Mouse (Mus musculus): ENCODE measurements at regions not wholly inside any gene's neighbourhood (a gene's known extent, or its start where the extent isn't known, plus 50 kb on each side); places are given as distances from the start of the nearest gene placed in this dataset.
"Not testable (repeated sequence)": the region's sequence is repeated elsewhere in the genome, so short reads cannot be mapped to it uniquely, and the experiment has no call there.

DNA sequence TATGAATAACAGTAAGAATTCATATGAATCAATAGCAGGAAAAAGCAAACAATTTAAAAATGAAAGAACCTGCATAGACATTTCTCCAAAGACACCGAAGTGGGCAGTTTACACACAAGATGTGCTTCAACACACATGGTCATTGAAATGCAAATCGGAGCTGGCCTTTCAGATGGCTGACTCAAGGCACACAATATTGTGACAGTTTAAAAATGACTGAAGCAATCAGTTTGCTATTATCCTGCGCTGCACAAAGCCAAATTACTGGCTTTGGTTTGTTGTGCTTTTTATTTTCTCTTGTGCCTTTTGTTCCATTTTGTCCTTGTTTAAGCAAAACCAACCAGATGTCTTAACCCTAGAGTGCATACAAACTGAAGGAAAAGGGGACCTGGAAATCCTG is 449.4 kb downstream of the Cbln4 start:
- no peak for DNase-seq (ENCODE audit: low spot score in 2 of 2)

DNA sequence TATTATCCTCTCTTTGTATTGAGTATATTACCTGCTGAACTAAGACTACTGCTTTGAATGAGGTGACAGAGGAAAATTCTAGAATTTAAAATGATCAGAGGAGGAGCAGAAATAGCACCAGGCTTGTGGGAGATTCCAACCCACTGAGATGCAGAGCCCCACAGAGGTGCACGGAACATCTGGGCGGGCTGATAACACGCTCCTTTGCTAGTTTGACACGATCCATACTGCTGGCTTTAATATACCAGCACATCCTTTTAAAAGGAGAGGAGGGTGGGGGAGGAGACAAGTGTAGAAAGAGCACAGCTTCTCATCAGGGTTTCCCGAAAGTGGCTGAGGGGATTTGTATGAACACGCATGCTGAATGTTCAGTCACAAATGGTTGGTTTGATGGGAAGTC is 451.0 kb downstream of the Cbln4 start:
- DNase-seq (ENCODE audit: low spot score in 2 of 2) = no peak

DNA sequence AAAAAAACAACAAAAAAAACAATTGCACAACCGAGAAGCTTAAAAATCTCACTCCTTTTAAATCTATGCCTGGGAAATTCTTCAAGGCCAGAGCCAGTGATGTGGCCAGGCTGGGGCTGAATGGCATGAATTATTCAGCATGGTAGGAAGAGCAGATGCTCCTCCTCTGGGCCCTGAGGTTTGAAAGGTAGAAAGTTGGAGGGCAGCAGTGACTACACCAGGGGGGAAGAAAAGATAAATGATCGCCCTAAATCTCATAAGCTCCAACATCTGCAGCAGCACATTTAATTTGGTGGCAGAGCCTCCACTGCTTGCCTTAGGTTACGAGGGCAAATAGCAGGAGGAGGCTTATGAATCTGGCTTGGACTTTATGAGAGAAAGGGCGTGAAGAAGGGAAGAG is 455.1 kb downstream of the Cbln4 start:
- DNase-seq (ENCODE audit: low spot score in 2 of 2) = no peak

GRCm38 (mm10) chr2:171587635-171588034 is 455.6 kb downstream of the Cbln4 start:
- no peak for DNase-seq (ENCODE audit: low spot score in 2 of 2)

DNA sequence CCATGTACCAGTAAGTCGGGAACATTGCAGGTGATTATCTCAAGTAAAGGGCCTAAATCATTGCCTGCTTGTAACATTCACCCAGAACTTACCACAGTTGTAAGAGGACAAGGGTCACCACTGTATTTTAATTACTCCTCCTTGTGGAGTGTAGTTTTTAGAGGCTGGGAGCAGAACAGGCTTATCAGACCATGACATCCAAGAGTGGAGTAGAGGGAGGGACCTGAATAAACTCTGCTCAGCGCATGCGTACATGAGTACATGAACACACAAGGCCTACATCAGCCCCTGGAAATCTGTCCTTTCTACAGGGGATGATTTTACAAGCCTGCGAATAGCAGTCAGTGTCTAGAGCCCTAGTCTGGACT is 456.4 kb downstream of the Cbln4 start:
- DNase-seq (ENCODE audit: low spot score in 2 of 2) = no peak

DNA sequence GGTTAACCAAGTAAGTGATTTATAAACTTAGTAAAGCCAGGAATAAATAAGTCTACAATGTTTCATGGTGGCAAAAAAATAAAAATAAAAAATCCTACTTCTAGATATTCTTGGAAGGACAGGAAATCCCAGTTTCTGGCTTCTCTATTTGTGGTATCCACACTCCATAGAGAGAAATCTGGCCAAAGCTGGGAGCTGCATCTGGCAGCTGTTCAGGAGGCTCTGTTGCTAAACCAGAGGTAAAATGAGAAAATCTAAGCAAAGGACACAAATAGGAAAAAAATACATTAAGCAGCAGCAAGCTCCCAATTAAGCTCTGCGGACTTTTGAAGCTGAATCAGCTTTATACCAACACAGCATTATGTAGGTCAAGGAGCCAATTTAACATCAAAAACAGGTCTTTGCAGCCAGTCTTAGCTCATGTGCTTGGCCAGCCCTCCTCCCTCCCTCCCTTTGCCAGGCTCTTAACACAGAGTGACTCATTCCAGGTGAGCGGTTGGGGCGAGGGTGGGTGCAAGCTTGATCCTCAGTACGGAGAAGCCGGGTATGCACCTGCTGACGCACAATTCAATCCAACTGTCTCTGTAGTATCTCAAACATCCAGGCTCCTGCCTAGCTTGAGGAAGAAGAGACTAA is 456.9 kb downstream of the Cbln4 start:
- DNase-seq (ENCODE audit: low spot score in 2 of 2) = no peak

- no peak for DNase-seq (ENCODE audit: low spot score in 2 of 2)
Observed at GRCm38 (mm10) chr2:171574360-171574759, 468.9 kb downstream of the Cbln4 start.

DNA sequence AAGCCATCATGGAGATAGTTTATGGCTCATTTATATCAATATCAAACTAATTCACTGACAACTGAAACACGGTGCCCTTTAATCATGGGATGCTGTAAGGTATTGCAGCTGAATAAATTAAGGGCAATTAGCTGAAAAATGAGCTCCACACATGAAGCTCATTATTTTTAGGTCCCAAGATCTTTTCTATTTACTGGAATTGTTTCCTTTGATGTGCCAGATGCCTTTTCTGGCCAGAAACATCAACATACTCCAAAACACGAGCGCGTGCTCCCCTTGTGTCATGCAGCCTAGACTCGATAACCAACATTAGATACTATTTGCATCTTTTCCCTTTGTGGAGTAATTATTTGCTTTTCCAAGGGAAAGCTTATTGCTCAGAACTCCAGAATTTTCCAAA is 480.6 kb downstream of the Cbln4 start:
- no peak for DNase-seq (ENCODE audit: low spot score in 2 of 2)

DNA sequence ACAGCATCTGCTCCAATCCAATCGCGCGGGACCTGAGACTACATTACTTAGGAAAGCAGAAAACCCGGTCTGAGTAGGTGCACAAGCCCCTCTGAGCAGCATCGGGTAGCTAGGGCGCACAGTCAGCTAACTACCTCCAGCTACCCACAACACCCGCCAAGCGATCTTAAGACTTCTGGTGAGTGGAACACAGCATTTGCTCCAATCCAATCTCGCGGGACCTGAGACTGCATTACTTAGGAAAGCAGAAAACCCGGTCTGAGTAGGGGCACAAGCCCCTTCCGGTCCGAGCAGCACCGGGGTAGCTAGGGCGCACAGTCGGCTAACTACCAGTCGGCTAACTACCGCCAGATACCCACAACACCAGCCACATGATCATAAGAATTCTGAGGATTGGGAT is 500.5 kb downstream of the Cbln4 start:
- DNase-seq (ENCODE audit: low spot score in 2 of 2) = not testable (repeated sequence)

DNA sequence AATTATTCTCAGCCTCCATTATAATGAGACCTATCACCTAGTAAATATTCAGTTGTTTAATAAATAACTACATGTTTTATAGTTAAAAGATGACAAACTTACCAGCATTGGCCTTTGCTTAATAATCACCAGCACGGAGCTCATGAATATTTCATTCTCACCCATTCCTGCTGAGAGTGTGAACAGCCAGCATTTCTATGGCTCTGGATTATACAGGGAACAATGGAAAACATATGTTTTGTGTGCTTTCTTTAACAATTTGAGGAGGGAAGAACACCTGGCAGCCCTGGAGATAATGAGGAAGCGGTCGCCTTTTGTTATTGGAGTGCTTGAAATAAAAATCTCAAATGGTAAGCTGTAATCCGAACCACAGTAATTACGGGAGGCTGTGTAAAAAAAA is 528.4 kb downstream of the Cbln4 start:
- DNase-seq (ENCODE audit: low spot score in 2 of 2) = no peak

DNA sequence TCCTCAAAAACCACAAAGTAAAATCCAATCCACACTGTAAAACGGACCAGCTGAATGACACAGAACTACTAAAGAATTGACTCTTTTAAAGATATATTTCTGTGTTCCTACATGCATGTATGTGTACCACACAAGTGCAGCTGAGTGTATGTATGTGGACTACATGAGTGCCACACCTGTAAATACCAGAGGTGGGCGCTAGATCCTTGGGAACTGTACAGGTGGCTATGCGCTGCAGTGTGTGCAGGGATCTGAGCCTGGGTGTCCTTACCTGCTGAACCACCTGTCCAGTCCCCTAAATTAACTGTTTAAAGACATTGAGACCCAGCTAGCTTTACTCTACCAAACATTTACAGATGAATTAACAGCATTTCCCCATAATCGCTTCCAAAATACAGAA is 546.6 kb downstream of the Cbln4 start:
- DNase-seq (ENCODE audit: low spot score in 2 of 2) = no peak

DNA sequence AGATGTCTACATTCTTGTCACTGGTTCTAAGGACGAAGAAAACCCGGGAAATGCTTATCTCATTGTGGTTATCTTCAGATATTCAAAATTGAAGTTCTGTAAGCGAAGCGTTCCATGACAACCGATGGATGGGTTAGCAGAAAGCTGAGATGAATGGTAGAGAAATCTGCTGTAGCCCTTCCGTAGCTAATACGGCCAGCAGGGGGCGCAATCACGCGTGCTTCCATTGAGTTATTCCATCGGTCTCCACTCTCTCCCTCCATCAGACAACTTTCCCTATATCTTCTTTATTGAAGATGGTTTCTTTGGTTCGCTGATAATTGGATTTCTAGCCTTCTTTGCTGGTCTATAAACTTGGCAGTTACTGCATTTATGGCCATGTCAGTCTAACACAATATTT is 549.5 kb downstream of the Cbln4 start:
- DNase-seq (ENCODE audit: low spot score in 2 of 2) = no peak

DNA sequence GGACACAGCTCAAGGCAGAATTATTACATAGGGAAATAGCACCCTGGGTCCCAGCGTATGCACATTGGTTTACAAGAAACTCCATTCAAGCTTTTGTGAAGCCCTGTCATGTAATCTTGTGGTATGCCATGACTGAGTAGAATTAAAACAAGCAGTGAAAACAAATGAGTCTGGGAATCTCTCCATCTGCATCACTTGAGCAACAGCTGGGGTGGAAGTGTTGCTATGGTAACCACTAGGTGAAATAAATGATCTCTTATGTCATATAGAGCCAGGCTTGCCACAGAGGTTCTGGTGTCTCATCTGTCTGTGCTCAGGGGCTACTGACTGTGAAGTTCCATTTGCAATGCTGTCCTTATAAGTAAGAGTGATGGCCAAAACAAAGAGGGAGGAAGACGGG is 556.0 kb downstream of the Cbln4 start:
- no peak for DNase-seq (ENCODE audit: low spot score in 2 of 2)

DNA sequence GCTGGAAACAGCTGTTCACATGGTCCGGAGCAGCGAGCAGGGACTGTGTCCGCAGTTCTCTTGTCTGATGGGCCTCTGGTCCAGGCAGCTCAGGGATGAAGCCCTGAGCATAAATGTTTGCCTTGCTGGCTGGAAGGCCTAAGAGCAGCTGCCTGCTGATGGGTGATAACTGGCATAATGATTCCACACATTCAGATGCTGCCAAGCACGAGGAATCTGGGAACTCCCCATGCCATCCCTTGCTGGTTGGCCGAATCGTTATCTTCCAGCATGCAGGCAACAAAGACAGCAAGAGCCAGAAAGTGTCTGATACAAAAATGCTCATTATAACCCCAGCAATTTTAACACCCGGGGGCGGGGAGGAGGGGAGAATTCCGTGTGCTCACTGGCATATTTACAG is 590.0 kb downstream of the Cbln4 start:
- no peak for DNase-seq (ENCODE audit: low spot score in 2 of 2)

DNA sequence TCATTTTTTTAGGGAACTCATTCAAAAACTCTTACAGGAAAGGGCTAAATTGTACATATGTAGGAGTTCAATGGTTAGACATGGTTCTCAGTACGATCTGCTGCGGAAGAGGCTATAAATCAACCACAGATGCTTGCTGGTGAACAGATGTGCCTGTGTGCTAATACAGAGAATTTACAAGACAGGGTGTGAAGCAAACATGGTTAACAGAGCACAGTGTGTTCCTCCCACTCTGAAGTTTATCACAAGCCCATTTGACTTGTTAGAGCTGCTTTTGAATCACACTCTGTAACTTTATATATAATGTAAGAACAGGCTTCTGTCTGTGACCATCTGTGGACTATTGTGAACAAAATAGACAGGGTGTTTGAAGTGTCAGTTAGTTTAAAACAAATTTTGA is 637.2 kb downstream of the Cbln4 start:
- no peak for DNase-seq (ENCODE audit: low spot score in 2 of 2)

- no peak for DNase-seq (ENCODE audit: low spot score in 2 of 2)
Observed at GRCm38 (mm10) chr2:171388936-171389335, 654.3 kb downstream of the Cbln4 start.

DNA sequence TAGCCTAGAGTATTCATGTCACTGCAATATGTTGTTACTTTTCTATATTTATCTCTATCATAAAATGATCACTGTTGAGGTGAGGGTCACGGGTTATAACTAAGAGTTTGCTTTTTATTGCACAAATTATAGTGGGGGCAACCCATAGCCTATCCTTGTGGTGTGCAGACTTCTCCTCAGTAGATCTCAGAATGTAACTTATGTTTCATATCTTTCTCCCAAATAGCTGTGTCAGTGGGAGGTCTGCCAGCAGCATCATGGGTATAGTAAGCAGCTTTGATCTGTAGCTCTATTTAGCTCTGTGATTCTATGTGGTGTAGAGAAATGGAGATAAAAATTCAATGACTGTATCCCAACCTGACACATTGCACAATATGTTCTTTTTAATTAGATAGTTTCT is 641.9 kb downstream of the Dok5 start:
- DNase-seq (ENCODE audit: low spot score in 2 of 2) = no peak

DNA sequence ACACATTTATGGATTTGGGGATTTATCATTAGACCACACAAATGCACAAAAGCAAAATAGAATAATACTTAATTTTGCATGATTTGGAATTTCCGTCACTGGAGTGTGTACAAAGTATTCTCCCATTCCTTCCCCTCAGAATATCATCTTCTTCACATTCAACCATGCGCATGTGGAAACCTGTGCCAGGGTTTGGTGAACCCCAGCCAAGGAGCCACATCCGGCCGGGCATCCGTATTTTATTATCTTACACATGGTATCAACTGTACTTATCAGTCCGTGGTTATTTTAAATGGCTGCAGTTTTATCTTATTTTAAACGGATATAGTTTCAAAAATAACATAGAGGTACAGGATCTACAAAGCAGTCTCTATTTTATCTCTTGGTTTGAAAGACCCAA is 641.4 kb downstream of the Dok5 start:
- no peak for DNase-seq (ENCODE audit: low spot score in 2 of 2)

GRCm38 (mm10) chr2:171371751-171372150 is 640.1 kb downstream of the Dok5 start:
- DNase-seq (ENCODE audit: low spot score in 2 of 2) = no peak

- DNase-seq (ENCODE audit: low spot score in 2 of 2) = no peak
Observed at GRCm38 (mm10) chr2:171365553-171365952, 633.9 kb downstream of the Dok5 start.

DNA sequence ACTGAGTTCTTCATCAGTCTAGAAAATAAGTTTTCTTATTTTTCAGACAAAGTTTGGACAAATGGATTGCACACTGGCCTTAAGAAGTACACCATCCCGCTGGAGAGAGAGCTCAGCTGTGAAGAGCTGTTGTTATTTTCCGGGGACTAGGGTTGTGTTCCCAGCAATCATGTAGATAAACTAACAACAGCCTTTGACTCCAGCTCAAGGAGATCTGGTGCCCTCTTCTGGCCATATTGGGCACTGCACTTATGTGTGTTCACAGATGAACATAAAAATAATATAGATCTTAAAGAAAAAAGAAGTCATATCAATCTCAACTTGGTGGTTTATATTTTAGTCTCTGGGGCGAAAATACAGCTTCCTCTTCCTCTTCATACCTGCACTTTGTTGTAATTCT is 633.0 kb downstream of the Dok5 start:
- no peak for DNase-seq (ENCODE audit: low spot score in 2 of 2)

GRCm38 (mm10) chr2:171363381-171363780 is 631.8 kb downstream of the Dok5 start:
- DNase-seq (ENCODE audit: low spot score in 2 of 2) = no peak

DNA sequence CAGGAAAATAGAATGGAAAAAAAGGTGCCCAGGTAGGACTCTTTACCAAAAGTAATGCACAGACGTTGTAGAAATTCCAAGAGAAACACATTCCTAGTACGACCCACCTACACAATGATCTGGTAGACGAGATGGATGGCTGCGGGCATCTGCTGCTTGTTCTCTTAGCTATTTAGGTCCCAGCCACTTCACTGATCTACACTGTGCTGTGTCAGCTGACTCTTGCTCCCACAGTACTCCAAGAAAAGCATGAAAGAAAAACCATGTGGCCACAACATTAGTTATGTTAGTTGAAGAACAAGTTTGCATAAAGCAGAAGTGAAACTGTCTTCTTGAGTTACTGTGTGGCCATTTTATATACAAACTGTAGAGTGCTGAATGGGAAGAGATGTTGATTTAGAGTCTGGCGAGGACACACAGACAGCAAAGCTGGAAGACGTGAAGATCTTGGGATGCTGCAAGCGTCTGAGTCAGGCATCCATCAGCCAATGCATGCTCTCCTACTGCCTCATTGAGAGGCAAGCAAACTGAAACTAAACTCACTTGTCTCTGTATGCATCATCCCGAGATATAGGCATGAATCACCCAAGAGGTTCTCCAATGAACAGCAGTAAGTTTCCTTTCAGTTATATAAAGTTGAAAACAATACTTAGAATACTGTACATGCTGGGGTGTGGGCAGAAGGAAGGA is 626.6 kb downstream of the Dok5 start:
- no peak for DNase-seq (ENCODE audit: low spot score in 2 of 2)

DNA sequence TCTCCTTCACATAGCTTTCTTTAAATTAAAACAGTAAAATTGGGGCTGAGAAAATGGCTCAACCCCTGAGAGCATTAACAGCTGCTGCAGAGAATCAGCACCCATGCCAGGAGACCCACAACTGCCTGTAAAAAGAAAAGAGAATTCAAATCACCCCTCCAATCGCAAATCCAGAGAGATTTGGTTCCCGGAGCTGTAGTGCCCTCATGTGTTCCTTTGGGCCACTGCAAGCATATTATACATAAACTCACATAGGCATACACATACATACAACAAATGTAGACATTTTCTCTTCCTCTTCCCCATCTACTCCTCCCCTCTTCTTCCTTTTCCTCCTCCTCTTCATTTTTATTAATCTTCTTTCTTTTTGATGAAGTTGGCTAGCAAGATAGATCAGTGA is 616.5 kb downstream of the Dok5 start:
- DNase-seq (ENCODE audit: low spot score in 2 of 2) = no peak
